Mouse (Mus musculus) myocyte (in vitro differentiated cells): ENCODE data around the gene Stxbp5.

ENCODE experiments used
- MYOG ChIP-seq, 3 experiments: IDR thresholded peaks; one replicate each; pipeline ENCODE4 v1.6.1; 2011; ENCODE audit warnings: control low read depth in 2 of 3, low read depth in 2 of 3, mild to moderate bottlenecking in 2 of 3; ENCODE audit not compliant: insufficient read length in 2 of 3, control insufficient read depth in 1 of 3, insufficient read depth in 1 of 3
- POLR2A ChIP-seq: IDR thresholded peaks from one replicate; pipeline ENCODE4 v1.6.1; 2011; ENCODE audit warnings: low read depth, mild to moderate bottlenecking, control low read depth, moderate library complexity; ENCODE audit not compliant: insufficient read length
- TCF12 ChIP-seq: IDR thresholded peaks from one replicate; pipeline ENCODE4 v1.6.1; 2011; ENCODE audit warnings: mild to moderate bottlenecking, control low read depth; ENCODE audit not compliant: poor library complexity, insufficient read depth, severe bottlenecking
- TCF3 ChIP-seq: IDR thresholded peaks from one replicate; pipeline ENCODE4 v1.6.1; 2011; ENCODE audit warnings: low read depth, control low read depth; ENCODE audit not compliant: insufficient read length

- no peak for TF ChIP-seq TCF3
- TF ChIP-seq POLR2A = no peak
- no peak for TF ChIP-seq MYOG (IDR thresholded peaks at IDR 0.05; ENCODE audit: control insufficient read depth in 1 of 3, insufficient read depth in 1 of 3, insufficient read length in 2 of 3, low read depth in 2 of 3)
- TF ChIP-seq TCF12 = no peak
Observed at GRCm38 (mm10) chr10:9779864-9780263, 121.0 kb downstream of the Stxbp5 start.
